Mouse (Mus musculus): ENCODE data around the gene Gm21094. TPM values are rescaled to one million over a fixed set of nuclear protein-coding genes. Genes with fewer than 3 reads are reported as not detected.

Gene Gm21094
- polyA plus RNA-seq (2015; fragmentation: Nextera tagmentation; extraction: Ambion mirVana), result not detected in 2 replicates

DNA sequence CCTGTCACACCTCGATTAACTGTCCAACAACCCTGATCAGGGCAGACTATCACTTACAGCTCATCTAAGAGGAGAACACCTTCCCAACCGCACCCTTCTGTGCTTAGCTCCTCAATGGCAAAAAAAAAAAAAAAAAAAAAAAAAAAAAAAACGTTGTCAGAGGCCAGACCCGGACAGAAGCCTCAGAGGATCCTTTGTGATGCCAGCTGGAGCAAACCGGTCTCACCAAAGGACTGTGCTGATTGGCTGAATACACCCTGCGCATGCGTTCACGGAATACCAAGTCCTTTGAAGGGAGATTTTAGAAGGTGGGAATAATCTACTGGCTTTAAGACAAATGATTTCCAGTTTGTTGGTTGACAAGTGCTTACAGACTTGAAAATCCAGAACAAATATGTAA is at the start of gene Gm21094:
TSS of gene Gm21094 (minus strand) at position 101 of the 400 bp plus-strand sequence.

Measured in spleen, postnatal 0 days (tissue).